Mouse (Mus musculus): Measurements from ENCODE around the gene Dock9.

DNA sequence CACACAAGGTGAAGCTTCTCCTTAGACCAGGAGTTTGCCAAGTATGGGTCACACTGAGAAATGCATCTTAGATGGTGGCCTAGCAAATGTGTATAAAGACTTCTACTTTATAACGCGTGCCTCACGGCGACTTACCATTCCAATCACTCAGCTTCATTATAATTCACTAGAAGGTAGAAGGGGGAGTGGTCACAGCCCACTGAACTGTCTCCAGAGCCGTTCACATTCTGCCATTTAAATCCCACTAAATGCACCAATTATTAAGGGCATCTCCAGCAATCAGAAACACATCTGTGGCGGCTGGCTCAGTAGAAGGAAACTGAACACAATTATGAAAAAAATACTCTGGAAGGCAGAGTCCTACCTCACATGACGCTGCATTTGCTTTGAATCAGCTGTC is 50.3 kb downstream of the Dock9 start:
- TF ChIP-seq POLR2A (IDR thresholded peaks at IDR 0.05; ENCODE audit: insufficient read depth, low read depth, low read length) = no peak
- no peak for TF ChIP-seq CTCF (IDR thresholded peaks at IDR 0.05; ENCODE audit: insufficient read depth, low read depth, low read length)

All from olfactory bulb, adult 2 months (tissue).